Mouse (Mus musculus): ENCODE data around the gene Dgkg. TPM values are rescaled to one million over a fixed set of nuclear protein-coding genes. Genes with fewer than 3 reads are reported as not detected.

Dgkg gene
- polyA plus RNA-seq, 1 experiment = 1.0 TPM

GRCm38 (mm10) chr16:22564259-22564906, 92.6 kb downstream of the Dgkg start:
- Histone ChIP-seq H3K4me3 (replicated peaks; ENCODE audit: extremely low read depth, low read depth, low read length) (no peak overlapping the region), H3K4me1 (ENCODE audit: control insufficient read depth, insufficient read depth, low read length) (no peaks in the 10 kb centered on the region)
- DNase-seq = peak; percentile 66
- 52% methylated on average over 14 of the region's 14 CpGs for WGBS
- TF ChIP-seq CTCF (IDR thresholded peaks at IDR 0.05; ENCODE audit: insufficient read depth, low read length) = peak; percentile 88
- no peak for TF ChIP-seq POLR2A (IDR thresholded peaks at IDR 0.05; ENCODE audit: borderline replicate concordance, extremely low read depth, low read depth, low read length)

DNA sequence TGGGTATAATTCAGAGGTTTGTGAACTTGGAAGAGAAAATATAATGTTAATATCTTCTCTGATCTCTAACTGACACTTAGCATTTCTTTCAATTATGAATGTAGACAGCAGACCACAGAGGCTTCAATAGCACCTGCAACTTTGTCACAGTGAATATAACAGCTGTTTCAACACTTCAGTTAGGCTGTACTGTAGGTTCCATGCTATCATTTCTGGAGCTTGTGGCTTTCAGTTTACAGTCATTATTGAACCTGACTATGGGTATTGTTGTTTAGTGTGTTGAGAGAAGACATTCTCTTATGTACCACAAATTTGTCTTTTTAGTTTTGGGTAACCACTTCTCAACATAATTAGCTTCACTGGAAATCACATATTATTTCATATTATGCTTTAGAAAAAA, 93.4 kb downstream of the Dgkg start:
- no peak for TF ChIP-seq CTCF (IDR thresholded peaks at IDR 0.05; ENCODE audit: insufficient read depth, low read length)
- Histone ChIP-seq H3K4me3 (replicated peaks; ENCODE audit: extremely low read depth, low read depth, low read length) (no peak overlapping the region), H3K4me1 (ENCODE audit: control insufficient read depth, insufficient read depth, low read length) (no peaks in the 10 kb centered on the region)
- DNase-seq = no peak

DNA sequence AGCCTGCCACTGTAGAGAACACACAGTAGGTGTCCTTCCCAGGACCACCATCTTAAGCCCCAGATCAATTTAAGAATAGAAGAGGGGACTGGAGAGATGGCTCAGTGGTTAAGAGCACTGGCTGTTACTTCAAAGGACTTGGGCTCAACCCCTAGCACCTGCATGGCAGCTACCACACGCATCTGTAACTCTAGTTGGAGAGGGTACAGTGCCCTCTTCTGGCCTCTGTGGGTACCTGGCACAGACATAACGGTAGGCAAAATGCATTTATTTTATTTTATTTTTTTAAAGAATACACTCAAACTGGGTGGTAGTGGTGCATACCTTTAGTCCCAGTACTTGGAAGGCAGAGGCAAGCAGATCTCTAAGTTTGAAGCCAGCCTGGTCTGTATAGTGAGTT, 102.0 kb downstream of the Dgkg start:
- H3K4me3 ChIP-seq (replicated peaks; ENCODE audit: extremely low read depth, low read depth, low read length) = no peak overlapping the region
- DNase-seq = no peak
- no peak for TF ChIP-seq POLR2A (IDR thresholded peaks at IDR 0.05; ENCODE audit: borderline replicate concordance, extremely low read depth, low read depth, low read length)
- peak; percentile 29; the same call in 1 of the 2 replicates for TF ChIP-seq CTCF (IDR thresholded peaks at IDR 0.05; ENCODE audit: insufficient read depth, low read length)
- 64% methylated on average over 2 of the region's 2 CpGs for WGBS
- H3K4me1 ChIP-seq (ENCODE audit: control insufficient read depth, insufficient read depth, low read length) = 0 out of 2 replicates have a peak, but pooled peaks cover 2% of the 10 kb centered on the region

GRCm38 (mm10) chr16:22552351-22552750, 104.7 kb downstream of the Dgkg start:
- TF ChIP-seq POLR2A (IDR thresholded peaks at IDR 0.05; ENCODE audit: borderline replicate concordance, extremely low read depth, low read depth, low read length) = no peak
- no peak for TF ChIP-seq CTCF (IDR thresholded peaks at IDR 0.05; ENCODE audit: insufficient read depth, low read length)

DNA sequence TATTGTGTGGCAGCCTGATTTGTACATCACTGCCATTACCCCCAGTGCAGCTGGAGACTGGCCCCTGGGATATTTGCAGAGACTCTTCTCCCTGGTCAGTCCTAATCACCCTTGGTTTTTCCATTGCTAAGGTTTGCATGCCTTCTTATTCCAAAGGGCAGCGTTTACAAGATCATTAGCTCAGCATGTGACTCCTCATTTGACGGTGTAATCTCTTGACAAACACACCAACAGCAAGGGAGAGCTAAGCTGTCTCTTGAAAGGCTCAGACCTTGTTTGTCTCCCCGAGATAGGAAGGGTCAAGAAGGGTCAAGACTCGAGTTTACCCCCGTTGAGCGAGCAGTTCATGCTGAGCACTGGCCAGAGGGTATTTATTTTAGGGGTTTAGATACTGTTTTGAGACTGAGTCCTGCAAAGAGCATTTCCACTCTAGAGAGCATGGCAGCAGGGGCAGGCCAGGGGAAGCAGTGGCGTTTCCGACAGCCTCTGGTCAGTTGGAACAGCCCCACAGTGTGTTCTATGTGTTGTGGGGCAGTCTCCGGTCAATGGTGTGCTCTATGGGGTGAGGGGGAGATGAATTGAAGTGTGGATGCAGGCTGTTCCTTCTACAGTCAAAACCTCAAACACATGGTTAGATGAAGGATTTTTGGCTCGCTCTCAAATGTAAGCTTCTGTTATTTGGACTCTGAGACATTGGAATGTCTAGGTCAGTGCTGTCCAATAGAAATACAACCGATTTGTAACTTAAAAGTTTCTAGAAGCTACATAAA, 105.6 kb downstream of the Dgkg start:
- no peak for DNase-seq
- TF ChIP-seq POLR2A (IDR thresholded peaks at IDR 0.05; ENCODE audit: borderline replicate concordance, extremely low read depth, low read depth, low read length) (no peak), CTCF (IDR thresholded peaks at IDR 0.05; ENCODE audit: insufficient read depth, low read length) (no peak)
- H3K4me3 ChIP-seq (replicated peaks; ENCODE audit: extremely low read depth, low read depth, low read length) = no peak overlapping the region
- WGBS = 39% methylated on average over 11 of the region's 11 CpGs
- H3K4me1 ChIP-seq (ENCODE audit: control insufficient read depth, insufficient read depth, low read length) = 0 out of 2 replicates have a peak, but pooled peaks cover 2% of the 10 kb centered on the region

More at GRCm38 (mm10) chr16:22552351-22552750, 104.7 kb downstream of the Dgkg start:
- Histone ChIP-seq H3K4me1 (ENCODE audit: control insufficient read depth, insufficient read depth, low read length) (0 out of 2 replicates have a peak, but pooled peaks cover 2% of the 10 kb centered on the region), H3K4me3 (replicated peaks; ENCODE audit: extremely low read depth, low read depth, low read length) (no peak overlapping the region)
- 53% methylated on average over 9 of the region's 9 CpGs for WGBS
- no peak for DNase-seq

- no peak for DNase-seq
- WGBS = 73% methylated on average over 5 of the region's 5 CpGs
- no peak overlapping the region for H3K4me3 ChIP-seq (replicated peaks; ENCODE audit: extremely low read depth, low read depth, low read length)
- TF ChIP-seq CTCF (IDR thresholded peaks at IDR 0.05; ENCODE audit: insufficient read depth, low read length) (no peak), POLR2A (IDR thresholded peaks at IDR 0.05; ENCODE audit: borderline replicate concordance, extremely low read depth, low read depth, low read length) (no peak)
- H3K4me1 ChIP-seq (ENCODE audit: control insufficient read depth, insufficient read depth, low read length) = peaks cover 6% of the 10 kb centered on the region
Measured at GRCm38 (mm10) chr16:22549346-22549745, 107.7 kb downstream of the Dgkg start.

GRCm38 (mm10) chr16:22548167-22549080, 108.6 kb downstream of the Dgkg start:
- TF ChIP-seq CTCF (IDR thresholded peaks at IDR 0.05; ENCODE audit: insufficient read depth, low read length) (peak; percentile 91), POLR2A (IDR thresholded peaks at IDR 0.05; ENCODE audit: borderline replicate concordance, extremely low read depth, low read depth, low read length) (peak; percentile 19; the same call in 1 of the 2 replicates)
- WGBS = 8% methylated on average over 26 of the region's 26 CpGs
- Histone ChIP-seq H3K4me1 (ENCODE audit: control insufficient read depth, insufficient read depth, low read length) (peaks cover 6% of the 10 kb centered on the region), H3K4me3 (replicated peaks; ENCODE audit: extremely low read depth, low read depth, low read length) (peak overlapping the region; percentile 55)
- peak; percentile 78 for DNase-seq

GRCm38 (mm10) chr16:22547741-22548140, 109.3 kb downstream of the Dgkg start:
- no peak for TF ChIP-seq CTCF (IDR thresholded peaks at IDR 0.05; ENCODE audit: insufficient read depth, low read length)
- TF ChIP-seq POLR2A (IDR thresholded peaks at IDR 0.05; ENCODE audit: borderline replicate concordance, extremely low read depth, low read depth, low read length) = peak; percentile 7; the same call in 1 of the 2 replicates
- Histone ChIP-seq H3K4me1 (ENCODE audit: control insufficient read depth, insufficient read depth, low read length) (peaks cover 9% of the 10 kb centered on the region), H3K4me3 (replicated peaks; ENCODE audit: extremely low read depth, low read depth, low read length) (peak overlapping the region; percentile 12)
- DNase-seq = no peak
- 40% methylated on average over 10 of the region's 10 CpGs for WGBS

GRCm38 (mm10) chr16:22545799-22546198, 111.2 kb downstream of the Dgkg start:
- peaks cover 8% of the 10 kb centered on the region for H3K4me1 ChIP-seq (ENCODE audit: control insufficient read depth, insufficient read depth, low read length)
- no peak for DNase-seq

More at GRCm38 (mm10) chr16:22545799-22546198, 111.2 kb downstream of the Dgkg start:
- TF ChIP-seq CTCF (IDR thresholded peaks at IDR 0.05; ENCODE audit: insufficient read depth, low read length) = no peak
- TF ChIP-seq POLR2A (IDR thresholded peaks at IDR 0.05; ENCODE audit: borderline replicate concordance, extremely low read depth, low read depth, low read length) = no peak
- WGBS = 46% methylated on average over 8 of the region's 8 CpGs
- H3K4me3 ChIP-seq (replicated peaks; ENCODE audit: extremely low read depth, low read depth, low read length) = no peak overlapping the region

All from lung, adult 2 months (tissue).